Mouse (Mus musculus) urinary bladder, postnatal 10 days (tissue): ENCODE data around the gene Rab8b.
"Not testable (repeated sequence)": the region's sequence is repeated elsewhere in the genome, so short reads cannot be mapped to it uniquely, and the experiment has no call there.

Experiments
- DNase-seq: peaks from one replicate; pipeline ENCODE4 v3.0.0; 2022; ENCODE audit warnings: low spot score

Rab8b gene

GRCm38 (mm10) chr9:66917216-66917891, 2.1 kb downstream of the Rab8b start:
- DNase-seq: no peak

- DNase-seq: no peak
These were observed 3.4 kb downstream of the Rab8b start for GRCm38 (mm10) chr9:66915869-66916785.

GRCm38 (mm10) chr9:66915401-66915800, 4.1 kb downstream of the Rab8b start:
- no peak for DNase-seq

GRCm38 (mm10) chr9:66914540-66914939, 4.9 kb downstream of the Rab8b start:
- no peak for DNase-seq

- not testable (repeated sequence) for DNase-seq
These were observed 6.1 kb downstream of the Rab8b start for GRCm38 (mm10) chr9:66913254-66913934.

- no peak for DNase-seq
These were observed 7.2 kb downstream of the Rab8b start for GRCm38 (mm10) chr9:66912304-66912703.

- DNase-seq: no peak
These were observed 8.8 kb downstream of the Rab8b start for GRCm38 (mm10) chr9:66910677-66911076.

- no peak for DNase-seq
These were observed 9.6 kb downstream of the Rab8b start for GRCm38 (mm10) chr9:66909922-66910321.

GRCm38 (mm10) chr9:66907746-66908397, 11.6 kb downstream of the Rab8b start:
- DNase-seq: no peak

GRCm38 (mm10) chr9:66907126-66907525, 12.4 kb downstream of the Rab8b start:
- DNase-seq: no peak

GRCm38 (mm10) chr9:66905990-66906389, 13.5 kb downstream of the Rab8b start:
- DNase-seq: no peak

GRCm38 (mm10) chr9:66899526-66899925, 20.0 kb downstream of the Rab8b start:
- DNase-seq: no peak

GRCm38 (mm10) chr9:66899072-66899471, 20.4 kb downstream of the Rab8b start:
- DNase-seq: no peak

- no peak for DNase-seq
These were observed 21.6 kb downstream of the Rab8b start for GRCm38 (mm10) chr9:66897851-66898250.

GRCm38 (mm10) chr9:66896951-66897350, 22.5 kb downstream of the Rab8b start:
- DNase-seq: no peak

GRCm38 (mm10) chr9:66895995-66896394, 23.5 kb downstream of the Rab8b start:
- no peak for DNase-seq

GRCm38 (mm10) chr9:66895035-66895779, 24.3 kb downstream of the Rab8b start:
- no peak for DNase-seq

GRCm38 (mm10) chr9:66894421-66894820, 25.1 kb downstream of the Rab8b start:
- DNase-seq: no peak

GRCm38 (mm10) chr9:66892456-66892855, 27.0 kb downstream of the Rab8b start:
- DNase-seq: not testable (repeated sequence)

- no peak for DNase-seq
These were observed 31.4 kb downstream of the Rab8b start for GRCm38 (mm10) chr9:66887960-66888610.
